Mouse (Mus musculus): Measurements from ENCODE around the gene Cabcoco1.

Gene Cabcoco1

GRCm38 (mm10) chr10:68541139-68541942 lies at the start of gene Cabcoco1:
Cabcoco1 (minus strand) TSS chr10:68541896.
- DNase-seq (ENCODE audit: low spot score in 2 of 2) = peak; percentile 74 to 79

GRCm38 (mm10) chr10:68589530-68590252 lies 48.0 kb upstream of the Cabcoco1 start:
- DNase-seq (ENCODE audit: low spot score in 2 of 2) = no peak

GRCm38 (mm10) chr10:68587416-68588040 lies 45.8 kb upstream of the Cabcoco1 start:
- no peak for DNase-seq (ENCODE audit: low spot score in 2 of 2)

GRCm38 (mm10) chr10:68577321-68577720 lies 35.6 kb upstream of the Cabcoco1 start:
- DNase-seq (ENCODE audit: low spot score in 2 of 2) = no peak

GRCm38 (mm10) chr10:68568172-68568571 lies 26.5 kb upstream of the Cabcoco1 start:
- no peak for DNase-seq (ENCODE audit: low spot score in 2 of 2)

GRCm38 (mm10) chr10:68562344-68562743 lies 20.6 kb upstream of the Cabcoco1 start:
- DNase-seq (ENCODE audit: low spot score in 2 of 2) = peak; percentile 7 to 18

GRCm38 (mm10) chr10:68558828-68559219 lies 17.1 kb upstream of the Cabcoco1 start:
- no peak for DNase-seq (ENCODE audit: low spot score in 2 of 2)

- peak; percentile 28 to 44 for DNase-seq (ENCODE audit: low spot score in 2 of 2)
These were observed 16.6 kb upstream of the Cabcoco1 start for GRCm38 (mm10) chr10:68558105-68558827.

- DNase-seq (ENCODE audit: low spot score in 2 of 2) = no peak
These were observed 12.0 kb upstream of the Cabcoco1 start for GRCm38 (mm10) chr10:68553677-68554076.

GRCm38 (mm10) chr10:68552556-68552955 lies 10.9 kb upstream of the Cabcoco1 start:
- no peak for DNase-seq (ENCODE audit: low spot score in 2 of 2)

GRCm38 (mm10) chr10:68551316-68551715 lies 9.6 kb upstream of the Cabcoco1 start:
- DNase-seq (ENCODE audit: low spot score in 2 of 2) = no peak

GRCm38 (mm10) chr10:68550668-68551267 lies 9.1 kb upstream of the Cabcoco1 start:
- DNase-seq (ENCODE audit: low spot score in 2 of 2) = no peak

GRCm38 (mm10) chr10:68543107-68543506 lies 1.4 kb upstream of the Cabcoco1 start:
- DNase-seq (ENCODE audit: low spot score in 2 of 2) = no peak

- no peak for DNase-seq (ENCODE audit: low spot score in 2 of 2)
These were observed 286 bp upstream of the Cabcoco1 start for GRCm38 (mm10) chr10:68541943-68542420.

GRCm38 (mm10) chr10:68540612-68541011 lies 1.1 kb downstream of the Cabcoco1 start:
- no peak for DNase-seq (ENCODE audit: low spot score in 2 of 2)

- DNase-seq (ENCODE audit: low spot score in 2 of 2) = no peak
These were observed 4.3 kb downstream of the Cabcoco1 start for GRCm38 (mm10) chr10:68537261-68537950.

- no peak for DNase-seq (ENCODE audit: low spot score in 2 of 2)
These were observed 12.2 kb downstream of the Cabcoco1 start for GRCm38 (mm10) chr10:68529364-68530049.

GRCm38 (mm10) chr10:68528958-68529357 lies 12.7 kb downstream of the Cabcoco1 start:
- DNase-seq (ENCODE audit: low spot score in 2 of 2) = no peak

GRCm38 (mm10) chr10:68522106-68522505 lies 19.6 kb downstream of the Cabcoco1 start:
- DNase-seq (ENCODE audit: low spot score in 2 of 2) = no peak

- DNase-seq (ENCODE audit: low spot score in 2 of 2) = no peak
These were observed 29.2 kb downstream of the Cabcoco1 start for GRCm38 (mm10) chr10:68512433-68513019.

Measured in frontal cortex, postnatal 10 days (tissue).